Mouse (Mus musculus) lung, adult 2 months (tissue): ENCODE data around the gene Snx29.
"Not testable (repeated sequence)": the region's sequence is repeated elsewhere in the genome, so short reads cannot be mapped to it uniquely, and the experiment has no call there.

Experiments used
- CTCF ChIP-seq: fragments of 200-500 bp; IDR thresholded peaks from 2 replicates; pipeline ENCODE4 v1.5.1; 2011; ENCODE audit warnings: mild to moderate bottlenecking, low read length, control low read depth; ENCODE audit not compliant: insufficient read depth
- POLR2A ChIP-seq: fragments of 200-500 bp; IDR thresholded peaks from 2 replicates; pipeline ENCODE4 v1.6.1; 2011; ENCODE audit warnings: low read depth, mild to moderate bottlenecking, control low read depth, low read length, borderline replicate concordance; ENCODE audit errors: extremely low read depth

DNA sequence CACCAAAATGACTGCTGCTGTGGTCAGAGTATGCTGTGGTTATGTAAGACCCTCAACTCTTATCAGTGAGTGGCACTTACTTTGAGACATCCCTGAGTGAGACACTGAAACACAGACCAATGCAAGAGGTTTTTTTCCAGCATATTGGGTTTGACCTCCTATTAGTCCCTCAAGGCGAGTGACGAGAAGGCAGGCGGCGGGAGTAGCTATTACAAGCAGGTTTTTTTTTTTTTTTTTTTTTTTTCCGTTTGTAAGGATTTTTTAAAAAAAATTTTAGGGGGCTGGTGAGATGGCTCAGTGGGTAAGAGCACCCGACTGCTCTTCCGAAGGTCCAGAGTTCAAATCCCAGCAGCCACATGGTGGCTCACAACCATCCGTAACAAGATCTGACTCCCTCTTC, 33.8 kb upstream of the Snx29 start:
- not testable (repeated sequence) for TF ChIP-seq CTCF, POLR2A
